Mouse (Mus musculus) testis, adult 2 months (tissue): ENCODE measurements at regions not wholly inside any gene's neighbourhood (a gene's known extent, or its start where the extent isn't known, plus 50 kb on each side); places are given as distances from the start of the nearest gene placed in this dataset.

ENCODE experiments used
- H3K27ac ChIP-seq: fragments of 200-500 bp; 2 replicates; pipeline ENCODE4 v1.5.1; 2012; ENCODE audit warnings: low read depth, low read length; ENCODE audit not compliant: control insufficient read depth, insufficient read depth
- H3K27me3 ChIP-seq: fragments of 200-500 bp; 2 replicates; pipeline ENCODE4 v1.6.1; 2012; ENCODE audit warnings: mild to moderate bottlenecking, low read length, moderate library complexity; ENCODE audit not compliant: control insufficient read depth, insufficient read depth
- H3K36me3 ChIP-seq: fragments of 200-500 bp; 2 replicates; pipeline ENCODE4 v1.6.1; 2012; ENCODE audit warnings: mild to moderate bottlenecking, low read length; ENCODE audit not compliant: control insufficient read depth, insufficient read depth
- H3K4me1 ChIP-seq: fragments of 200-500 bp; 2 replicates; pipeline ENCODE4 v1.6.1; 2012; ENCODE audit warnings: low read length; ENCODE audit not compliant: control insufficient read depth, insufficient read depth
- H3K4me3 ChIP-seq: fragments of 200-500 bp; 2 replicates; pipeline ENCODE4 v1.5.1; 2012; ENCODE audit warnings: low read depth, mild to moderate bottlenecking, low read length, moderate library complexity, mixed read lengths; ENCODE audit not compliant: control insufficient read depth
- CTCF ChIP-seq: fragments of 200-500 bp; IDR thresholded peaks from 2 replicates; pipeline ENCODE4 v1.5.1; 2012; ENCODE audit warnings: low read depth, mild to moderate bottlenecking, inconsistent platforms, low read length, moderate library complexity; ENCODE audit not compliant: control insufficient read depth, insufficient read depth, insufficient replicate concordance
- POLR2A ChIP-seq: fragments of 200-500 bp; IDR thresholded peaks from 2 replicates; pipeline ENCODE4 v1.6.1; 2012; ENCODE audit warnings: low read depth, mild to moderate bottlenecking, inconsistent platforms, low read length, moderate library complexity; ENCODE audit not compliant: control insufficient read depth

DNA sequence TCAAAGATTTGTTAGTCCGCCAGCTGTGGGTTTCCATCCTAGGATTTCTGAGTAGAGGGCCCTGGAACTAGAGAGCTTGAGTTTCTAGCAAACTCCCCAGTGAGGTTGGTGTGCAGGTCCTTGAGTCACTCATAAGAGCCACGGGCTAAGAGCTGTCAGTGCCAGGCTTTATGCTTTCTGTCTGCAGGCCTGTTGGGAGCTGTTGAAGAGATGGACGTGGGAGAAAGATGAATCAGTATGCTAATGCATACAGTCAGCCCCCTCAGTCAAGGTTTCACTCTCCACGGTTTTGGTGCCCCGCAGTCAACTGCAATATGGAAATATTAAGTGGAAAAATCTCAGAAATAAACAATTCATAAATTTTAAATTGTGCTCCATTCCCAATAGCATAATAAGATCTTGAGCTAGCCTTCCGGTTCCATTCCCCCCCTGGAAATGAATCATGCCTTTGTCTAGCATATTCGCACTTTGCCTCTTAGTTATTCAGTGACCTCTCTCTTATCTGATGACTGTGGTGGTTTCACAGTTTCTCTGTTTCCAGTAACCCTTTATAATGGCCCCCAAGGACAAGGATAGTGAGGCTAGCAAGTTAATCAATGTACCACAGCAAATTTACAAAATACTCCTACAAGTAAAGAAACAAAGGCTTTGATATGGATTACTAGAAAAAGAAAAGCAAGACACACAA lies 199.4 kb upstream of the Eci2 start:
- no peak overlapping the region for H3K27ac ChIP-seq
- no peaks in the 10 kb centered on the region for H3K27me3 ChIP-seq
- TF ChIP-seq POLR2A (no peak), CTCF (no peak)
- H3K36me3 ChIP-seq: no peaks in the 10 kb centered on the region
- no peaks in the 10 kb centered on the region for H3K4me1 ChIP-seq
- H3K4me3 ChIP-seq: no peak overlapping the region

DNA sequence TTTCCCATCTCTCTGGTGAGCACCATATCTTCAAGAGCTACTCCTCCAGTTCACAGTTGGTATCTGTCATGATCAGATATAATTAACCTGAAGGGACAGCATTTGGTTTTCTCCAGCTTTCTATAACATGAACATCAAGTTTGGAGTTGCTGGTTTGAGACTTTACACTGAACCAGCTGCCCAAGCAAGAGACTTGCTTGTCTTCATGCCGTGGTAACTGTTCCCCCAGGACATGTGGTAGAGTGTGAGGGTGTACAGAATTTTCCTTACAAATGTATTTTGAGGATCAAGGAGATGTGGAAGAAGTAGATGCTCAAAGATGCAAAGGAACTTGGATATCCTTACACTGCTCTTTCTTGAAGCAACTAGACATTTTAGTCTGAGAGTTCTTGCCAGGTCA lies 200.0 kb upstream of the Eci2 start:
- TF ChIP-seq CTCF (no peak), POLR2A (no peak)

DNA sequence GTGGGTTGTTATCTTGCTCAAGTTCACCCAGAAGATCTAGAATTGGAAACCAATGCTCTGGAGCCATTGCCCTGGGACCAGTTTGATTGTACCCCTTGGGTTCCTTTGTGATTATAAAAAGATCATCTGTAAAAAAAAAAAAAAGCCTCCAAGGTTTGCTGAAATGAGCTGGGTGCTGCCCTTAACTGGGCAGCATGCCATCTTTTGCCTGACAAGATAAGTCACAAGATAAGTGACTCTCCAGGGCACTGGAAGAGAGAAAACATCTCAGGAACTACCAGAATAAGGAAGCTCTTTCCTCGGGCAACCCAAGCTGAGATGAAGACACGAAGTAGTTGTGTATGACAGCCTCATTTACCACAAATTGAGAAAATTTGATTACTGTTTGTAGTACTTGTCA lies 202.7 kb upstream of the Eci2 start:
- Histone ChIP-seq H3K4me3 (no peak overlapping the region), H3K27ac (no peak overlapping the region), H3K36me3 (no peaks in the 10 kb centered on the region), H3K27me3 (no peaks in the 10 kb centered on the region), H3K4me1 (no peaks in the 10 kb centered on the region)
- no peak for TF ChIP-seq CTCF

More for the DNA sequence above, 200.0 kb upstream of the Eci2 start:
- Histone ChIP-seq H3K4me3 (no peak overlapping the region), H3K36me3 (no peaks in the 10 kb centered on the region), H3K4me1 (no peaks in the 10 kb centered on the region), H3K27me3 (no peaks in the 10 kb centered on the region), H3K27ac (no peak overlapping the region)

DNA sequence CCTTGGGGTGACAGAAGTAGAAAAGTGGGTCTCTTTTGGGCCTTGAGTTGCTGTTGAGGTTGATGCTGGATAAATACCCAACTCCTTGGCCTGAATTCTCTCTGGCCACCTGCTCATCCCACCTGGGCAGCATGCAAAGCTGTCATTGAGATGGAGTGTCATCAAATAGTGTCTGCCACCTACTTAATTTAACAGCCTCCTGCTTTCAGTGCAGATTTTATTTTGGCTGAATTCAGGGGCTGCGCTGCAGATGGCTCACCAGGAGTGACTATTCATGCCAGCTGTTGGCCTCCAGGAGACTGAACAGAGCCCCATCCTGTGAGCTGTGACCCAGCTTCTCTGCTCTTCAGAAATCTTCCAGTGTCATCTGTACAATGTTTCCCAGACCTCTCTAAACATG lies 206.7 kb upstream of the Eci2 start:
- no peak overlapping the region for H3K4me3 ChIP-seq
- no peaks in the 10 kb centered on the region for H3K36me3 ChIP-seq
- no peaks in the 10 kb centered on the region for H3K4me1 ChIP-seq
- no peaks in the 10 kb centered on the region for H3K27me3 ChIP-seq
- no peak for TF ChIP-seq CTCF
- no peak for TF ChIP-seq POLR2A
- H3K27ac ChIP-seq: no peak overlapping the region

DNA sequence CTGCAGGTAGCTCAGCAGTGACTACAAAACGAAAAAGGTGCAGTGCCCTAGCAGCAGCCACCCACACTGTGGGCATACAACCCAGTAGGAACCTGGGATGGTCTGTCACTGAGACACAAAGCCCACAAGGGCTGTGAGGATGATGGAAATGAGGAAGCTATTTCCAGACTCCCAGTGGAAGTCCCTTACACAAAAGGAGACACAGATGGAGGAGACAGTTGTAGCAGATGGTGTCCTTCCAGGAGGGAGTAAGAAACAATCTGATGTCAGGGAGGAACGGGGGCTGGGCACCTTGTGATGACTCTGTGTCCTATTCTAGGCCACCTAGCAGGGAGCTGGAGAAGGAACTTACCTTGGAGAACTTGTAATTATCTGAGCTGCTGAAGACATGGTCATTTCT lies 214.5 kb upstream of the Eci2 start:
- TF ChIP-seq CTCF (no peak), POLR2A (no peak)
- no peaks in the 10 kb centered on the region for H3K27me3 ChIP-seq
- no peaks in the 10 kb centered on the region for H3K4me1 ChIP-seq
- no peak overlapping the region for H3K4me3 ChIP-seq
- no peaks in the 10 kb centered on the region for H3K36me3 ChIP-seq
- H3K27ac ChIP-seq: no peak overlapping the region

DNA sequence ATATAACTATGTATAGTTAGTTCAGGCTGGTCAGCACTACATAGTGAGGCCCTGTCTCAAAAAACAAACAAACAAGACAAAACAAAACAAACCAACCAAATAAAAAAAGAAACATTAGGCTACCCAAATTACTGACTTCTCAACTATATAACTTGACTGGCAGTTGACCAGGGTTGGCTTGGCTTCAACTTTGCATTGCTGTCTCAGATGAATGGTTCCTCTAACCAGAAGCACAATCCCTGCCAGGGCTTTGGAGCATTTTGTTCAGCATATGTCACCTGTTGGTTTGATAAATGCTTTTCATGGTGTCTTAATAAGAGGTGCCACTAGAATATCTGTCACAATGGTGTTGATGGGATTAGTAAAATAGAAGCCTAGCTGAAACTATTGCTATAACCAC lies 217.1 kb upstream of the Eci2 start:
- no peak for TF ChIP-seq CTCF
- TF ChIP-seq POLR2A: no peak
- Histone ChIP-seq H3K27ac (no peak overlapping the region), H3K4me1 (no peaks in the 10 kb centered on the region), H3K4me3 (no peak overlapping the region), H3K36me3 (no peaks in the 10 kb centered on the region), H3K27me3 (no peaks in the 10 kb centered on the region)

DNA sequence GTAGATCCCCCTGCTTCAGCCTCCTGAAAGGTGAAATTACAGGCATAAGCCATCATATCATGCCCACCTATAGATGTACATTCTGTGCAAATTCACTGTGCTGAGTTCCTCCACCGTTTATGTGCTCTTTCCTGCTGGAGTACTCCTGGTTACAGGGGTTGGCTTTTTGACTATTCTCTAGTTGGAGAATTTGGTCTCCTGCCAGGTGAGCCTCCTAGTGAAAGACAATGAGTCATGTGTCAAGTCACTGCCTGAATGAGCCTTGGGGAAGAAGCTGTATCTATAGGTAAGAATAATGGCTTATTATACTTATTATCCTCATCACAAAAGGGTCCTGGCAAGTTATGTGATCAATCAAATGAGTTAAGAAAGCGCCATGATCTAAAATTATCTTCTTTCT lies 230.5 kb upstream of the Eci2 start:
- no peak for TF ChIP-seq POLR2A
- TF ChIP-seq CTCF: no peak
- Histone ChIP-seq H3K4me1 (no peaks in the 10 kb centered on the region), H3K27me3 (no peaks in the 10 kb centered on the region)

DNA sequence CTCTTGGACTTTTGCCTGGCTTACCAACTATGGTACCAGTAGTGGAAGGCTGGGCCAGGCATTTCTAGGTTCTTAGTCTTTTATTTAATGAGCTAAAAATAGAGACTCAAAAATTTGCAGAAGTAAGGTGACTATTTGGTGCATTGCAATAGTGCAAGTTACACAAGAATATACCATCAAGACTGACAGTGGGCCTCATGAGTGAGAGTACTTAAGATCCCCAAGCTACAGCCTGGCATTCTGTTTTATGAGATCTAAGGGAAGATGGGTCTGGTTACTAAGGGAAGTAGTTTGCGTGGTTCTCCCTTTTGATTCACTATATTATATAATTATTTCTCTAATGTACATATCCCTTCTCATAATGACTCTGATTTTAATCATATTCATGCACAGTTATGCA lies 231.8 kb upstream of the Eci2 start:
- Histone ChIP-seq H3K4me3 (no peak overlapping the region), H3K27me3 (no peaks in the 10 kb centered on the region), H3K36me3 (no peaks in the 10 kb centered on the region), H3K4me1 (no peaks in the 10 kb centered on the region), H3K27ac (no peak overlapping the region)
- TF ChIP-seq POLR2A (no peak), CTCF (no peak)

More for the DNA sequence above, 230.5 kb upstream of the Eci2 start:
- no peak overlapping the region for H3K4me3 ChIP-seq
- H3K27ac ChIP-seq: no peak overlapping the region
- H3K36me3 ChIP-seq: no peaks in the 10 kb centered on the region
